Mouse (Mus musculus): ENCODE data around the gene Fam222a.
A peak's percentile ranks its signal among the peaks of the same experiment; 100 is the strongest.

Fam222a gene

GRCm38 (mm10) chr5:114560533-114560936 is 7.3 kb upstream of the Fam222a start:
- no peak for DNase-seq

- no peak for DNase-seq
Observed at GRCm38 (mm10) chr5:114560965-114561364, 6.9 kb upstream of the Fam222a start.

DNA sequence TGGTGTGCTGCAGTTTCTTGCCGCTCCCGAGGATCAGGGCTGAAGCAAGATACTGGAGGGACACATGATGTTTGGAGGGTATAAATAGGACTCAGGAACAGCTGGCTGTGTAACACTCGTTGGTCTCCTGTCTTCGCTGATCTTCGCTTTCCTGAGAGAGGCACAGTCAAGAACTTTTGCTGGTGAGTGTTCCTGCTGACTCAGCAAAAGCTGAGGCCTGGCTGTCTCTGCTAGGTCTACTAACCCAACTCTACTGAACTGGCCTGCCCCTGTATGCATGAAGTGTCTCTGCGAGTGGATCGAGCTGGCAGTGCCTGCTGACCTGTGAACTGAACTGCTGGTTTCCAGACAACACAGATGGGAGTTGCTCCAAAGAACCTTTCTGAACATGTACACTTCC is 3.8 kb upstream of the Fam222a start:
- no peak for DNase-seq

DNA sequence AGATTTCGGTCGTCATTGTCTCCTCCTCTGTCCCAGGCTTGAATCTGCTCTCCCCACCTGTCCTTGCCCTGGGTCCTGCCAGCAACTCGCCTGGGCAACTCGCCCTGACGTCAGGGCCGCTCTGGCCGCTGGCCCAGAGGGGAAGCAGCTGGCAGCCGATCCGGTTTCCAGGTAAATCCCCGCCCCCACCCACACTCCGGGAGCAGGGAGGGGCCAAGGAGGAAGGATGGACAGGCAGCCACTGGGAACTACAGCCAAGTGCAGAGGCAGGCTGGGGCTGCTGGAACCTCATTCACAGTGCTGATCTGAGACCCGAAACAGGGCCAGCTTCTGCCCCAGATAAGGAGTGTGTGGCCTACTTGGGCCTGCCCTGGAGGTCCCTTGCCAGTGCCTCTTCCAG is 2.5 kb upstream of the Fam222a start:
- peak; percentile 53 for DNase-seq

- peak; percentile 24 for DNase-seq
Observed at GRCm38 (mm10) chr5:114565751-114566150, 2.1 kb upstream of the Fam222a start.

- DNase-seq = no peak
Observed at GRCm38 (mm10) chr5:114566461-114566860, 1.4 kb upstream of the Fam222a start.

- DNase-seq = peak; percentile 93
Observed at GRCm38 (mm10) chr5:114567075-114567517, 720 bp upstream of the Fam222a start.

DNA sequence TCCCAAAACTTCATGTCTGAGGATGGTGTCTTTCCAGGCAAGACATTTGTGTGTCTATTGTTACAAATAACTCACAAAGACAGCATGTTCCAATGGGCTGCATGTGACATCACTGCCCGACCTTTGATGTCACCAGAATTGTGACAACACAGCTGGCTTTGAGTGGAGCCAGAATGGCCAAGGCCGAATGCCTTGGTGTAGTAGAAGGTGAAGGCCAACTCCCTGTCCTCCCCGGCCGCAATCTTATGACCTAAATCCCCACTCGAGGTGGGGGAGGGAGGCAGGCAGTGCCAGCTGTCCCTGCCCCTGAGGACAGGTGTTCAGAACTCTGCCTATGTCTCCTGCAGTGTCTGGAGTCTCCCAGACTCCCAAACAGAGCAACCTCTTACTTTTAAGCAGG is 1.0 kb downstream of the Fam222a start:
- no peak for DNase-seq

DNA sequence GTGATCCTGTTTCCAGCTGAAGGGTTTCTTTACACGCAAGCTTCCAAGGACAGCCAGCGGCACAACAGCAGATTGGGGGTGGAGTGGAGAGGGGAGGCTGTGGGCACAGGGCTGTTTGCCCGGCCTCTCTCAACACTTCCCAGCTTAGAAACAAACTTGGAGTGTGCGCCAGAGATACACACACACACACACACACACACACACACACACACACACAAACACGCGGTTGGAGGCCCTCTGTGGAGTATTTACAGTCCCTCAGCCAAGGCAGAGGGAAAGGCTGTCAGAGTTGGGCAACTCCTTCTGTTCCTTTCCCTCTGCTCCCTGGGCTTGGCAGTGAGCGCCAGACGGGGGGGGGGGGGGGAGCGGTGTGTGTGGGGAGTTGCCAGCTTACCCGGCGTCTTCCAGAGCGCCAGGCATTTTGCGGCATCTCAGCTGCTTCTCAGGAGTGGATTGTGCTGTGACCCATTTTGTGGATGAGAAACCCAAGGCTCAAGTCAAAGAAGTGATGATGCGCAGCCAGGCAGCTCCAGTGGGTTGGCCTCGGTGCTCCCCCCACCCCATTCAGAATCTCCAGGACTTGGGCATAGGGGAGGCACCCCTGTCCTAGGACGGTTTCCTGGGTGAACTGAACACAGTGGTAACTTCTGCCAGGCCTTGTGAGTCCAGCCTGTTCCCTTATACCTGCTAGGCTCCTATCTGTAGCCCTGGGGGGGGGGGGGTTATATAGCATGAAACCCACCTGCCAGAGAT is 2.3 kb downstream of the Fam222a start:
- DNase-seq = no peak

DNA sequence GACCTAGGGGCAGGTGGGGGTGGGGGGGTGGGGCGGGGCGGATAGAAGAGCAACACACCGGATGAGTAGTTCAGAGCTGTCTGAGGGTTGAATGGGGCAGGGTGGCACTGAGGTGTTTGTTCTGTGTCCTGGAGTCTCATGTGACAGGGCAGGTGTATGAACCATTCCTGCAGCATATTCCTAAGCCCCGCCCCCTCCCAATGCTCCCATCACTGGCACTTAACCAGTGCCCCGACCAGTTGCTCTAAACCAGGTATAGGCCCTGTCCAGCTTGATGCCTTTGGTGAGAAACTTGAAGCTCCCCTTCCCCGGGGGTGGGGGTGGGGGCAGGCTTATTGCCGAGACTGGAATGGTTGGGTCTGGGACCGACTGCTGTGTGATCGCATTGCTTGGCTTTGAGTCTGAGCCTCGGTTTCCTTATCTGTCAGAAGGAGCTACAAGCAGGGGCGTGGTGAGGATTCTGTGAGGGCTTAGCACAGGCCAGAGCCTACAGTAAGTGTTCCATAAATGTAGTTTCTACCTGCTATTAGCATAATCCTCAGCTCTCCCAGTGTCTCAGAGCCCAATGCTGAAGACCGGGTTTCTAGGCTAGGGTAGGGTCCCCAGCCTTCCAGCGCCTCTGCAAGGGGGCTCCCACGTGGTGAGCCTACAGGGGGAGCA is 3.1 kb downstream of the Fam222a start:
- DNase-seq = no peak

DNA sequence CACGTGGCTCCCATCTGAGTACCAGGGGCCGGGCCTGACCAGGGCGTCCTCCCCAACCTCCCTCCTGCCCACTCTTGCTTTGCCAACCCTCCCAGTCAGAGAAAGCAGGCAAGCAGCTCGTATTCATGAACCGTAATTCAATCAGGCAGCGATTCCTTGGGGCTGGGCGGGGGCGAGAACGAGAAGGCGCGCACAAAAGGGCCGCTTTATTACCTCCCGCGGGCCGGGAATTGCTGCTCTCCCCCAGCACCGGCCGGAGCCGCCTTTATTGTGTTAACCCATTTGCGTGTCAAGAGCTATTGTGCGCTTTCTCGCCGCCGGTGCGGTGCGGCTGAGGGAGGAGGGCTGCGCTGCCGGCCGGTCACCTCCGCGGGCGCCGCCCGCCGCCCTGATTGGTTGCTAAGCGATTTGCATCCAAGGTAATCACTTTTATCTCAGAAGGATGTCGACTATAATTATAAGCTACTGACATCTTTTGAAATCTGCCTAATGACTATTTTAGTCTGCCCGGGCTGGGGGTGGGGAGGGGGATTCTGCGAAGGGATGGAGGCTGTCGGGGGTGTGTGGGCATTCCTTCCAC is 3.7 kb downstream of the Fam222a start:
- DNase-seq = no peak

DNA sequence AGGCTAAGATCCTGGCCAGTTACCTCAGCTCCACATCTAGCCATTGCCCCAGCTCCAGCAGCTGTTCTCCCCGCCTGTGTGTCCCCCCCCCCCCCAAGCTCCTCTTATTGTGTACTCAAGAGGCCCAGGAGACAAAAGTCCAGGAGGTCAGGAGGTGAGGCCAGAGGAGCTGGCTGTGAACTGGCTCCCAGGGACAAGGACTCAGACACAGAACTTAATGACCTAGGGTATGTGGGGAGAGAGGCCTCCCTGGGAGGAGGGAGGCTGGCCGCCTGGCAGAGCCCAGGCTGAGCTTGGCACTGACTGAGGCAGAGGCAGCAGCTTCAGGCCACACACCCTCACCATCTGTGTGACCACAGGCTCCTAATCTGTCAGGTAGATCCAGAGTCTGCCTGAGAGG is 5.2 kb downstream of the Fam222a start:
- no peak for DNase-seq

GRCm38 (mm10) chr5:114573920-114574628 is 6.3 kb downstream of the Fam222a start:
- no peak for DNase-seq

DNA sequence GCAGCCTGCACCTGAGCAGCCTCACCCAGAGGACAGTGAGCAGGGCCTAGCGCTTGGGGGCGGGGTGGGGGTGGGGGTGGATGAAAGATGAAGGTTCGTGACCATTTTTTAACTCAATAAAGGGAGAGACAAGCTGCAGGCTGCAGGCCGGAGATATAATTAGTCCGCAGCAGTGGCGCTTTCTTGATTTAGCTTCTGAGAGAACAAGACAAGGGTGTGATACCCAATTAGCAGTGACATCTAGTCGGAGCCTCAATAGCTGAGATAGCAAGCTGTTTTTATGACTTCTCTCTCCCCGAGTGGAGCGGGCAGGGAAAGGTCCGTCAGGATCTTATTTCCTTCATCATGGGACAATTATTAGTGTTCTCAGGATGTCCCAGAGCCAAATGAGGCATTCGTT is 7.2 kb downstream of the Fam222a start:
- no peak for DNase-seq

DNA sequence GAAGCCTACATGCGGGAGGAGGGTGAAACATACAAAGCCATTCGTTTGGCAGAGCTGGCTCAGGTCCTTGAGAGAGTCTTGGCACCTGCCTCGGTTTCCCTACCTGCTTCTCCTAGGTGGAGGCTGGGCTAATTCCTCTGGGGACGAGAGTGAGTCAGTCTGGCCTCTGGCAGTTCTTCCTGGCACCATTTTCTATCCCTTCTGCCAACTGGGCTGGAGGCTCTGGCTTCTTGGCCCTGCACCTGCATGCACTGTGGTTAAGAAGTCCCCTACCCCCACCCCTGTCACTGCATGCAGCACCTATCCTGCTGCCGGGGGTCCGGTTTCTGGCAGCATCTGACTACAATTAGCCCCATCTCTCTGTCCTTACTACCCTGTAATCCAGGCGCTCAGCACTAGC is 7.7 kb downstream of the Fam222a start:
- no peak for DNase-seq

DNA sequence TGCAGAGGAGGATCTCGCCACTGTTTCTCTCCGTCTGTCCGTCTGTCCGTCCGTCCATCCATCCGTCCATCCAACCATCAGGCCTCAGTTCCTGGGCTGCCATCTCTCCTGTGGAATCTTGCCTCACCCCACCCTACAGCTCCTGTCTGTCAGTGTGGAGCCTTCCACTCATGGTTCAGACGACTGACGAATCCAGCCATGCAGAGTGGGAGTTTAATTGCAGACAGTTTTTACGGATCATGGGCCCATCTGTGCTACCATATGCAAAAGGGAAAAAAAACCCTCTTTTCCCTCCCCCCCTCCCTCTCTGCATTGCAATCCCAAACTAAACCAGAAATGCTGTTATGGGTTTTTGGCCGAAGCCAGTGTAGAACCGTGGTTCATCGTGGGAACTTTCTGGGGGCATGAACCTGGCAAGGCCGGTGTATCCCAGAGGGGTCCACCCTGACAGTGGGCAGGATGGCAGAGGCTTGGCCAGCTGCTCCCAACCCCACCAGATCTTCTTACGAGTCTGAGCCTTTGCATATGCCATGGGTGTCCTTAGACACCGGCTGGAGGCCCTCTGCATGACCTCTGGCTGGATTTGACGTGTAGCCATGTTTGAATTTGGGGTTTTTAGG is 8.3 kb downstream of the Fam222a start:
- no peak for DNase-seq

GRCm38 (mm10) chr5:114578361-114578760 is 10.5 kb downstream of the Fam222a start:
- no peak for DNase-seq

DNA sequence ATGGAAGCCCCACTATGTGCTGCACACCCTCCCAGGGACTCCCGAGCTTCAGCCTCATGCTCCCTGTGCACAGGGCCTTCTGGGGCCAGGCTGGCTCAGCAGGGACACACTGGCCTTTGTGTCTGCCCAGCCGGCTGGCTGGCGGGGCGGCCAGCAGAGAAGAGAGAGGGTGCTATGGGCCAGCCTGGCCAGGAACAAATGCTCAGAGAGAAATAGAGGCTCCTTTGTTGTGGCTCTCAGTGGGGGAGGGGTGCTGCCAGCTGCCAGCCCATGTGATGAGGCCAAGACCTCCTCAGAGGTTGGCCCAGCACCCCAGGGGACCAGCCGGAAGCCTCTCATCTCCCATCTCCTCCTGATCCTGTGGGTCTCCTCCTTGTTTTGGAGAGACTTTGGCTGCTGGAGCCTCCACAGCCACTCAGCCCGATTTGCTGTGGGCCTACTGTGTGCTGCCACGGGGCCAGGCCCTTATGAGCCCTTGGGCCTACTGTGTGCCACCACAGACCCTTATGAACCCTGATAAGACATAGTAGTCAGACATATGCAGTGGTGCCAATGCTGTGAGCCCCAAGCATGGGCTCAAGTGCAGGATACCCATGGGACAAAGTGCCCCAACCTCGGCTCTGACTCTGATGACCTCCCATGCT is 12.0 kb downstream of the Fam222a start:
- no peak for DNase-seq

DNA sequence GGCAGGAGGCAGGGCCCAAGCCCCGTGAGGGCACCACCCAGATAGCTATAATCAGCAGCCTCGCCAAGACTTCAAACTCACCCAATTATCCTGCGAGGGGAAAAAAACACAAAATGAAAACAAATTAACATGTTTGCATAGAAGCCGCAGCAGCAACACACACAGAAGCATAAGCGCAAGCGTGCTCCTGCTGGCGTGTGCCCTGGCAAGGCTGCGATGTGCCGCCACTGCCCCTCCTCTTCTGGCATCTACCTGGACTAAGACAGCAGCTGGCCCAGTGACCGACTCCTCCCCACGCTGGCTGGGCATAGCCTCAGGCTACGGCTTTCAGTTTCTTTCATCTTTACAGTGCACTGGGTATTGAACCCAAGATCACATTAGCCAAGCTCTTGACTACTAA is 13.7 kb downstream of the Fam222a start:
- DNase-seq = no peak

DNA sequence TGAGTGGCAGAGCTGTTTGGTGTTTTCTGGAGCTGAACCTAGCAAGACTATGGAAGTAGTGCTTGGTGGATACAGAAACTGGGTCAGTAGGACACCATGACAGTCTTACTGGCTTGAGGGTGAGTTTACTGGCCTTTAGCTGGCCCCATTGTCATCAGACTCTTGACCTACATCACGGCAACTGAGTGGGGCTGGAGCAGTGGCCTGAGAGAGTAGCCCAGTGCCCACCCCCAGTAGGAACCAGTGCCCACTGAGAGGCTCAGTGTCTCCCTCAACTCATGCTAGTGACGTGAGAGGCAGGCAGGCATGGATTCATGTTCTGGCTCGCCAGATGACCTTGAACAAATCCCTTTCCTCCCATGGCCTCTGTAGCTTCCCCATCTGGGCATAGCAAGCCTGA is 15.2 kb downstream of the Fam222a start:
- DNase-seq = no peak

- DNase-seq = no peak
Observed at GRCm38 (mm10) chr5:114583490-114584175, 15.8 kb downstream of the Fam222a start.
